Mouse (Mus musculus) left cerebral cortex, adult 9 months (tissue): ENCODE measurements at regions not wholly inside any gene's neighbourhood (a gene's known extent, or its start where the extent isn't known, plus 50 kb on each side); places are given as distances from the start of the nearest gene placed in this dataset.

Source experiments
- DNase-seq, 2 experiments: peaks; one replicate each; pipeline ENCODE4 v3.0.0; 2022; ENCODE audit warnings: low spot score in 2 of 2

- peak in 1 of 2 experiments; percentile 38 for DNase-seq
These were observed 225.1 kb downstream of the Usp25 start for GRCm38 (mm10) chr16:77238358-77239175.

GRCm38 (mm10) chr16:77237631-77238357 lies 224.3 kb downstream of the Usp25 start:
- peak in 1 of 2 experiments; percentile 34 for DNase-seq

- DNase-seq, result no peak
These were observed 223.7 kb downstream of the Usp25 start for GRCm38 (mm10) chr16:77237272-77237603.

- peak; percentile 74 to 88 for DNase-seq
These were observed 223.2 kb downstream of the Usp25 start for GRCm38 (mm10) chr16:77236509-77237271.

- DNase-seq, result peak in 1 of 2 experiments; percentile 56
These were observed 222.5 kb downstream of the Usp25 start for GRCm38 (mm10) chr16:77236021-77236420.

- DNase-seq, result no peak
These were observed 221.9 kb downstream of the Usp25 start for GRCm38 (mm10) chr16:77235449-77235848.
